Mouse (Mus musculus) C2C12 (cell line): ENCODE data around the gene Glce. TPM values are rescaled to one million over a fixed set of nuclear protein-coding genes. Genes with fewer than 3 reads are reported as not detected.
A peak's percentile ranks its signal among the peaks of the same experiment; 100 is the strongest.

ENCODE experiments used
- H3K27me3 ChIP-seq: one replicate; pipeline ENCODE4 v1.6.1; 2011; ENCODE audit not compliant: control insufficient read depth, insufficient read depth, insufficient read length
- H3K36me3 ChIP-seq: one replicate; pipeline ENCODE4 v1.6.1; 2011; ENCODE audit not compliant: control insufficient read depth, insufficient read depth
- H3K4me3 ChIP-seq: one replicate; pipeline ENCODE4 v1.5.1; 2011; ENCODE audit warnings: mild to moderate bottlenecking, control low read depth; ENCODE audit not compliant: poor library complexity, insufficient read depth, severe bottlenecking
- H3K79me2 ChIP-seq: one replicate; pipeline ENCODE4 v1.6.1; 2011; ENCODE audit not compliant: control insufficient read depth, insufficient read depth
- H3K79me3 ChIP-seq: one replicate; pipeline ENCODE4 v1.6.1; 2011; ENCODE audit warnings: low read depth, control low read depth
- H3ac ChIP-seq: one replicate; pipeline ENCODE3; 2011; ENCODE audit warnings: low read depth; ENCODE audit not compliant: control insufficient read depth, insufficient read length
- CEBPB ChIP-seq: IDR thresholded peaks from one replicate; pipeline ENCODE4 v1.6.1; 2011; ENCODE audit warnings: low read depth, mild to moderate bottlenecking, control low read depth, moderate library complexity
- CTCF ChIP-seq: IDR thresholded peaks from one replicate; pipeline ENCODE4 v1.5.1; 2011; ENCODE audit not compliant: control insufficient read depth, insufficient read depth, insufficient read length
- FOSL1 ChIP-seq: IDR thresholded peaks from one replicate; pipeline ENCODE4 v1.8.0; 2011; ENCODE audit warnings: mild to moderate bottlenecking, low read length; ENCODE audit not compliant: poor library complexity, insufficient read depth, severe bottlenecking
- MAX ChIP-seq: IDR thresholded peaks from one replicate; pipeline ENCODE4 v1.6.1; 2011; ENCODE audit warnings: mild to moderate bottlenecking, control low read depth
- MYOD1 ChIP-seq: IDR thresholded peaks from one replicate; pipeline ENCODE4 v1.6.1; 2011; ENCODE audit warnings: low read depth; ENCODE audit not compliant: control insufficient read depth, insufficient read length
- MYOG ChIP-seq: IDR thresholded peaks from one replicate; pipeline ENCODE4 v1.6.1; 2011; ENCODE audit not compliant: control insufficient read depth, insufficient read length; ENCODE audit errors: extremely low read depth
- USF1 ChIP-seq: IDR thresholded peaks from one replicate; pipeline ENCODE4 v1.6.1; 2011; ENCODE audit warnings: low read depth, mild to moderate bottlenecking, control low read depth, moderate library complexity
- polyA plus RNA-seq: library from polyadenylated mRNA; unstranded; fragments of >200 nt; fragmentation: generic; extraction: Trizol; gene quantifications from one replicate; pipeline ENCODE4 v1.2.1, GENCODE M21; 2012; ENCODE audit warnings: missing spikeins

The Glce gene
- polyA plus RNA-seq, 1 experiment = 10.1 TPM

- H3K79me3 ChIP-seq = no peaks in the 10 kb centered on the region
- H3K36me3 ChIP-seq = no peaks in the 10 kb centered on the region
- peaks cover 3% of the 10 kb centered on the region for H3K27me3 ChIP-seq
- TF ChIP-seq MYOG (no peak), USF1 (no peak), FOSL1 (no peak), MAX (no peak), CEBPB (no peak), CTCF (no peak), MYOD1 (no peak)
- H3K4me3 ChIP-seq = no peak overlapping the region
- no peaks in the 10 kb centered on the region for H3K79me2 ChIP-seq
- H3ac ChIP-seq = no peak overlapping the region
Measured at GRCm38 (mm10) chr9:62025056-62025455, 97.4 kb downstream of the Glce start.

GRCm38 (mm10) chr9:62023879-62024278 is 98.6 kb downstream of the Glce start:
- no peaks in the 10 kb centered on the region for H3K36me3 ChIP-seq
- H3K27me3 ChIP-seq = peaks cover 3% of the 10 kb centered on the region
- H3K79me3 ChIP-seq = no peaks in the 10 kb centered on the region
- TF ChIP-seq USF1 (no peak), MYOD1 (no peak), CEBPB (no peak), FOSL1 (no peak), MYOG (no peak), CTCF (no peak), MAX (no peak)
- no peaks in the 10 kb centered on the region for H3K79me2 ChIP-seq
- H3K4me3 ChIP-seq = no peak overlapping the region
- no peak overlapping the region for H3ac ChIP-seq

GRCm38 (mm10) chr9:62022961-62023680 is 99.3 kb downstream of the Glce start:
- H3K4me3 ChIP-seq = no peak overlapping the region
- no peaks in the 10 kb centered on the region for H3K79me3 ChIP-seq
- no peaks in the 10 kb centered on the region for H3K79me2 ChIP-seq
- no peak overlapping the region for H3ac ChIP-seq
- H3K36me3 ChIP-seq = no peaks in the 10 kb centered on the region
- TF ChIP-seq MAX = no peak
- TF ChIP-seq MYOG = no peak
- no peak for TF ChIP-seq FOSL1
- no peaks in the 10 kb centered on the region for H3K27me3 ChIP-seq

- Histone ChIP-seq H3K36me3 (no peaks in the 10 kb centered on the region), H3K79me2 (no peaks in the 10 kb centered on the region), H3ac (no peak overlapping the region), H3K27me3 (no peaks in the 10 kb centered on the region), H3K79me3 (no peaks in the 10 kb centered on the region), H3K4me3 (no peak overlapping the region)
- TF ChIP-seq MYOG = no peak
- no peak for TF ChIP-seq USF1
- TF ChIP-seq FOSL1 = peak; percentile 44
- TF ChIP-seq CEBPB = peak; percentile 64
- no peak for TF ChIP-seq CTCF
- no peak for TF ChIP-seq MAX
Measured at GRCm38 (mm10) chr9:62021583-62022120, 100.8 kb downstream of the Glce start.

- Histone ChIP-seq H3K36me3 (no peaks in the 10 kb centered on the region), H3K4me3 (no peak overlapping the region), H3K79me3 (no peaks in the 10 kb centered on the region), H3K27me3 (peaks cover 2% of the 10 kb centered on the region), H3ac (no peak overlapping the region), H3K79me2 (no peaks in the 10 kb centered on the region)
- TF ChIP-seq CTCF = no peak
- TF ChIP-seq CEBPB = no peak
- no peak for TF ChIP-seq FOSL1
- no peak for TF ChIP-seq MYOD1
- TF ChIP-seq USF1 = no peak
- no peak for TF ChIP-seq MAX
Measured at GRCm38 (mm10) chr9:62020259-62020658, 102.2 kb downstream of the Glce start.
